Mouse (Mus musculus) lung, adult 18-20 months (tissue): ENCODE results near the gene Piwil1.
"Not testable (repeated sequence)": the region's sequence is repeated elsewhere in the genome, so short reads cannot be mapped to it uniquely, and the experiment has no call there.

Source experiments
- DNase-seq, 2 experiments: peaks; one replicate each; pipeline ENCODE4 v3.0.0; 2022; ENCODE audit warnings: mixed read lengths in 2 of 2

The Piwil1 gene

DNA sequence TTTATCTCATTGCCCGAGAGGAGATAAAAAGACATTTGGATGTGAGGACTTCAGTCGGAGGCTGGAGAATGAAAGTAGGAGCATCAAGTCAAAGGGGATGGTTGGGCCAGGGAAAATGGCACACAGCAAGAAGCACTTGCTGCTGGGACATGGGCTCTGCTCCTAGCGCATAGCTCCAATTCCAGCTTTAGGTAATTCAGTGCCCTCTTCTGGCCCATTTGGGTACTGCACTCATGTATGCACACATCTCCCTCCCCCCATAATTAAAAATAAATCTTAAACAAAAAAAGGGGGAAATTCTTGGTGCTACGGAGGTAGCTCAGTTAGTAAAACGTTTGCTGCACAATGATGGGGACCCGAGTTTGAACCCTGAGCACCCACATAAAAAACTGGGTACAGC, 9.5 kb downstream of the Piwil1 start:
- DNase-seq: no peak

GRCm38 (mm10) chr5:128715171-128715570, 12.8 kb downstream of the Piwil1 start:
- DNase-seq: no peak

- not testable (repeated sequence) for DNase-seq
Measured at GRCm38 (mm10) chr5:128720461-128720860, 18.1 kb downstream of the Piwil1 start.

- DNase-seq: no peak
Measured at GRCm38 (mm10) chr5:128729341-128729740, 27.0 kb downstream of the Piwil1 start.

DNA sequence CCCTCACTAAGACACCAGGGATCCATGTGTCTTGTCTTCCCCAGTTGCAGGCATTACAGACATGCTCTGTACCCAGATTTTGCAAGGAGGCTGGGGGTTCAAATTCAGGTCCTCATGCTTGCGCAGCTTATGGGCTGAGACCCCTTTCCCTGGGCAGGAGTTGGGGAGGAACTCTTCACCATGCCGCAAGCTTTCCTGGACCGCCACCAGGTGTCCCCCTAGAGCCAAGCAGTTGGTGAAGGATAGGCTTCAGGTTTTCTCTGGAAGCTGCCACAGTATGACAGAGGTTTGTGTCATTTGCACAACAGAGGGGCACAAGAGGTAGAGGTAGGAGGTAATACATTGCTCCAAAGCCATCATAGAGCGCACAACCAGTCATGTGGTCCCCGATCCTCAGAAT, 28.3 kb downstream of the Piwil1 start:
- no peak for DNase-seq

DNA sequence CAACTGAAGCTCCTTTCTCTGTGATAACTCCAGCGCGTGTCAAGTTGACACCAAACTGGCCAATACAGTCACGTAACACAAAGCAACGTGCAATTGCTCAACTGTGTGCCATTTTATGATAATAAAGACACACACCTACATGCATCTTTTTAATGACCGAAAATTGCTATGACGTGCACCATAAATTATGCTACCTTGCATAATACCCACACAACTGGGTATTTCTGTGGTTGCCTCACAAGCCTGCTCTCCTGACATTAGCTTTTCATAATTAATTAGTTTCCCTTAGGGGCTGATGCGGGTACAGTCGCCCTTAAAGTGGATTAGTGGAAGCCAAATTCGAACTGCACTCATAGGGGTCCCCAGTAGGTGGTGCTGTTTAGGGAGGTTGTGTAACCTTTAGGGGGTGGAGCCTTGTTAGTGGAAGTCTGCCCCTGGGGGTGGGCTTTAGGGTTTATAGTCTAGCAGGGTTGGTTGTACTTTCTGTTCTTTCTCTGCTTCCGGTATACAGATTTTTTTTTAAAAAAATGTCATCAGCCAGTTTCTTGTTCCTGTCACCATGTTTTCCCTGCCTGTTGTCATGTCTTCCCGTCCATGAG, 30.2 kb downstream of the Piwil1 start:
- DNase-seq: peak in 1 of 2 experiments; percentile 4

GRCm38 (mm10) chr5:128733955-128734354, 31.6 kb downstream of the Piwil1 start:
- DNase-seq: peak in 1 of 2 experiments; percentile 11

- no peak for DNase-seq
Measured at GRCm38 (mm10) chr5:128735921-128736320, 33.6 kb downstream of the Piwil1 start.

- DNase-seq: no peak
Measured at GRCm38 (mm10) chr5:128739168-128739837, 37.0 kb downstream of the Piwil1 start.

DNA sequence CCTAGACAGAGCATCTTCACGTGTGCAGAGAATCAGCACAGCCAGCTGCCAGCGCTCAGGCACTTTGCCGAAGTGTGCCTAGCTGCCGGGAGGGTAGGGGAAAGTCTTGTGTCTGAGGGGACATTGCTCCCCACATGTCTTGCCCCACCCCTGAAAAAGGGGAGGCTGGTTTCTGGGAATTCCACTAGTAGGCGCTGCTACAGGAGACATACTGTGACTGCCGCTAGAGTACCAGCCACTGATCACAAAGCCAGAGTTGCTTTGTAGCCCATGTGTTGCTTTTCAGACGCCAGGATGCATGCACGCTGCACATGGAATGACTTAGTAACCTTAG, 37.5 kb downstream of the Piwil1 start:
- DNase-seq: no peak

DNA sequence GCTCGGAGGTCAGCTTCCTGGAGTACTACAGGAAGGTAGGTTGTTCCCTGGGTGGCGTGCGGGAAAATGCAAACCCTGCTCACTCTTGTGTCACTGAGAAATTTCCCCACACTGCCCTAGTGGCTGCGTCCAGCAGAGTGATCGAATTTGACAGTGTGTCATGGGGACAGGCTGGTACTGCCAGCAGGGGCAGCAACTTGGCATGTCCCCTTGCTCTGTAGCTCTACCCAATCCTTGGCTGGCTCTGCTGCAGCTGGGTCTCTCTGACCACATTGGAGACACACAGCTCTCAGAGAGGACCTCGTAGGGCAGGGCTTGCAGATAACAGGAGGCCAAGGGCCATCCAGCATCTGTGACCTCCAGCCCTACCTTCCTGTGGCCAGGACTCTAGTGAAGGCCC, 42.0 kb downstream of the Piwil1 start:
- no peak for DNase-seq

DNA sequence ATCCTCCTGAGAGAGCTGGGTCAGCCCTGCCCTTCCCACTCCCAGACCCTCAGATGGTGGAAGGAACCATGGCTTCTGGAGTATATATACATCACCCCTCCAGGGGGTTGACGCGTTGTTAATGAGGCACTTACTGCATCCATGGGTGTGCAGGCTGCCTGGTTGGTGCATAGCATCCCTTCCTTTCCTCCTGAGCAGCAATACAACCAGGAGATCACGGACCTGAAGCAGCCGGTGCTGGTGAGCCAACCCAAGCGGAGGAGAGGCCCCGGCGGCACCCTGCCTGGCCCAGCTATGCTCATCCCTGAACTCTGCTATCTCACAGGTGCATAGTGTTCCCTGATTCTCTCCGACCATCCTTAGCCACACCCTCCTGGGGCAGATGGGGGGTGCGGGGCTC, 42.9 kb downstream of the Piwil1 start:
- no peak for DNase-seq

DNA sequence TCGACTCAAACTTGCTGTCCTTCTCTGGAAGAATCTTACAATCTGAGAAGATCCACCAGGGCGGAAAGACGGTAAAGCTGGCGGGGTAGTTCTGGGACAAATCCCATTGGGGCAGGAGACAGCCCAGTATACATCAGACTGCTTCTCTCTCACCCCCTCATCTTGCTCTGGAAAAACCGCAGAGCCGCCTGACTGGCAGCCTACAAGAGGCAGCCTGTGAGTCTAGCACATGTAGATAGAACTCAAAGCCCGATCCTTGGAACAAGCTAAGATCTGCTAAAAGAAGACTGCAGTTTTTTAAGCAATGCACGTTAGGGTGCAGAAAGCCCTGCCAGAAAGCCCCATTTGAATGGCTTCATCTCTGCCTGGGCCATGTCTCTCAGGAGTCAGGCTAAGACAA, 43.9 kb downstream of the Piwil1 start:
- no peak for DNase-seq

GRCm38 (mm10) chr5:128761118-128761517, 58.8 kb downstream of the Piwil1 start:
- no peak for DNase-seq

DNA sequence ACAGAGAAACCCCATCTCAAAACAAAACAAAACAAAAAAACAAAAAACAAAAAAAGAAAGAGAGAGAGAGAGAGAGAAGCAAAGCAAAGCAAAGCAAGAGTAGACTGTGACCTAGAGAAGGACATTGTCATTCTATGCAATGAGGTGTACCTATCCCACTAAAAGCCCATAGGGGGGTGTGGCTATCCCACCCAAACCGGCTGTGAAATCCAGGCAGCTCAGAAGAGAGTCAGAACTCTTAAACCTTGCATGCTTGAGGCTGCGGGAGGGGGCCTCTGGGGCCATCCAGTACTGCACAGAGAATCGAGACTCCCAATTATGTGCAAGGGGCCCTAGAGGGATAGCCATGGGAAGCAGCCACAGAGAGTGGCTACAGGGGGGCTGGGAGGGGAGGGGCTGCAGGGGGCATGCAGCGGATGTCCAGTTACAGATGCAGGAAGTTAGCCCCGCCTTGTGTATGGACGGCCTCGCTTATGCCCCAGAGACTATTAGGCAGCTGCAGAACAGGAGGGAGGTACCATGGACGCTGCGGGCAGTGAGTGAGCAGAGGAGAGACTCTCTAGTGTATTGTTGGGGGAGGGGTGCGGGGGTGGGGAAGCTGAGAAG, 66.8 kb downstream of the Piwil1 start:
- DNase-seq: no peak

- no peak for DNase-seq
Measured at GRCm38 (mm10) chr5:128776386-128776785, 74.1 kb downstream of the Piwil1 start.

GRCm38 (mm10) chr5:128781621-128782020, 79.3 kb downstream of the Piwil1 start:
- no peak for DNase-seq

DNA sequence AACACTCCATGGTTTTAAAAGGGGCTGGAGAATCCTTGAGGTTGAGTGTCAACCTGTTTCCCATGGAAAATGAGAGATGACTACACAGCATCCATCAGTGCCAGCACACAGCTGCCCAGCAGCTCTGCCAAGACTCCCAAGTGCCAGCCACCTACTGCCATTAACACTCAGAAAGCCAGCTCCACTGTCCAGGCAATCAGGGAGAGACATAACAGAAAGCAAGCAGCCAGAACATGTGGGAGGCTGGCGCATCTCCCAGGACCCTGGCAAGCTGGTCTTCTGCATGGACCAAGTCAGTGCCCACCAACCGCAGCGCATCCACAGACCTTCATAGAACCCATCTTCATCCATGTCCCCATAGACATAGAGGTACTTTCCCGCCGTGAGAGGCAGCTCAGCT, 98.3 kb downstream of the Piwil1 start:
- no peak for DNase-seq
